Mouse (Mus musculus): Measurements from ENCODE around the gene Abi3bp. TPM values are rescaled to one million over a fixed set of nuclear protein-coding genes. Genes with fewer than 3 reads are reported as not detected.

Gene Abi3bp
- polyA plus RNA-seq, 1 experiment from 2014 or later, result 1.8 TPM

GRCm38 (mm10) chr16:56518024-56518423 lies 40.3 kb downstream of the Abi3bp start:
- Histone ChIP-seq H3K9me3 (no peaks in the 10 kb centered on the region), H3K27me3 (replicated peaks) (no peaks in the 10 kb centered on the region), H3K36me3 (no peaks in the 10 kb centered on the region), H3K4me1 (0 out of 2 replicates have a peak, but pooled peaks cover 5% of the 10 kb centered on the region), H3K4me3 (no peak overlapping the region), H3K27ac (replicated peaks) (no peak overlapping the region), H3K9ac (no peak overlapping the region), H3K4me2 (no peak overlapping the region)
- WGBS, result 67% methylated on average over 9 of the region's 9 CpGs
- ATAC-seq (ENCODE audit: extremely low read depth, insufficient number of reproducible peaks, low FRiP score, low TSS enrichment), result no peak

- Histone ChIP-seq H3K4me2 (no peak overlapping the region), H3K27me3 (replicated peaks) (no peaks in the 10 kb centered on the region), H3K9ac (no peak overlapping the region), H3K27ac (replicated peaks) (no peak overlapping the region), H3K36me3 (no peaks in the 10 kb centered on the region), H3K4me1 (no peaks in the 10 kb centered on the region), H3K9me3 (no peaks in the 10 kb centered on the region), H3K4me3 (no peak overlapping the region)
- WGBS, result 40% methylated on average over 8 of the region's 8 CpGs
- no peak for ATAC-seq (ENCODE audit: extremely low read depth, insufficient number of reproducible peaks, low FRiP score, low TSS enrichment)
Measured at GRCm38 (mm10) chr16:56524359-56524758, 46.7 kb downstream of the Abi3bp start.

- H3K36me3 ChIP-seq, result no peaks in the 10 kb centered on the region
- H3K4me1 ChIP-seq, result no peaks in the 10 kb centered on the region
- H3K27ac ChIP-seq (replicated peaks), result no peak overlapping the region
- no peaks in the 10 kb centered on the region for H3K27me3 ChIP-seq (replicated peaks)
- H3K4me2 ChIP-seq, result no peak overlapping the region
- no peak overlapping the region for H3K4me3 ChIP-seq
- ATAC-seq (ENCODE audit: extremely low read depth, insufficient number of reproducible peaks, low FRiP score, low TSS enrichment), result no peak
- 89% methylated on average over 1 of the region's 1 CpGs for WGBS
- no peak overlapping the region for H3K9ac ChIP-seq
- no peaks in the 10 kb centered on the region for H3K9me3 ChIP-seq
Measured at GRCm38 (mm10) chr16:56526482-56526881, 48.8 kb downstream of the Abi3bp start.

GRCm38 (mm10) chr16:56528079-56528688 lies 50.5 kb downstream of the Abi3bp start:
- Histone ChIP-seq H3K4me3 (no peak overlapping the region), H3K9ac (no peak overlapping the region), H3K27ac (replicated peaks) (no peak overlapping the region), H3K4me2 (no peak overlapping the region), H3K4me1 (no peaks in the 10 kb centered on the region), H3K9me3 (no peaks in the 10 kb centered on the region), H3K36me3 (no peaks in the 10 kb centered on the region), H3K27me3 (replicated peaks) (no peaks in the 10 kb centered on the region)
- 57% methylated on average over 3 of the region's 3 CpGs for WGBS
- no peak for ATAC-seq (ENCODE audit: extremely low read depth, insufficient number of reproducible peaks, low FRiP score, low TSS enrichment)

- H3K4me2 ChIP-seq, result no peak overlapping the region
- no peak overlapping the region for H3K27ac ChIP-seq (replicated peaks)
- H3K9ac ChIP-seq, result no peak overlapping the region
- ATAC-seq (ENCODE audit: extremely low read depth, insufficient number of reproducible peaks, low FRiP score, low TSS enrichment), result no peak
- H3K27me3 ChIP-seq (replicated peaks), result no peaks in the 10 kb centered on the region
- no peaks in the 10 kb centered on the region for H3K4me1 ChIP-seq
- no peaks in the 10 kb centered on the region for H3K36me3 ChIP-seq
- no peaks in the 10 kb centered on the region for H3K9me3 ChIP-seq
- 61% methylated on average over 1 of the region's 1 CpGs for WGBS
- no peak overlapping the region for H3K4me3 ChIP-seq
Measured at GRCm38 (mm10) chr16:56579536-56579935, 101.9 kb downstream of the Abi3bp start.

- H3K9ac ChIP-seq, result no peak overlapping the region
- no peak overlapping the region for H3K4me2 ChIP-seq
- H3K27ac ChIP-seq (replicated peaks), result no peak overlapping the region
- WGBS, result 78% methylated on average over 5 of the region's 5 CpGs
- H3K4me3 ChIP-seq, result no peak overlapping the region
- no peaks in the 10 kb centered on the region for H3K27me3 ChIP-seq (replicated peaks)
- no peaks in the 10 kb centered on the region for H3K9me3 ChIP-seq
- no peaks in the 10 kb centered on the region for H3K4me1 ChIP-seq
- H3K36me3 ChIP-seq, result no peaks in the 10 kb centered on the region
- ATAC-seq (ENCODE audit: extremely low read depth, insufficient number of reproducible peaks, low FRiP score, low TSS enrichment), result no peak
Measured at GRCm38 (mm10) chr16:56593581-56593980, 115.9 kb downstream of the Abi3bp start.

- no peak overlapping the region for H3K4me2 ChIP-seq
- H3K36me3 ChIP-seq, result no peaks in the 10 kb centered on the region
- ATAC-seq (ENCODE audit: extremely low read depth, insufficient number of reproducible peaks, low FRiP score, low TSS enrichment), result no peak
- 82% methylated on average over 6 of the region's 6 CpGs for WGBS
- H3K9ac ChIP-seq, result no peak overlapping the region
- H3K4me1 ChIP-seq, result no peaks in the 10 kb centered on the region
- H3K4me3 ChIP-seq, result no peak overlapping the region
- H3K9me3 ChIP-seq, result no peaks in the 10 kb centered on the region
- H3K27ac ChIP-seq (replicated peaks), result no peak overlapping the region
- no peaks in the 10 kb centered on the region for H3K27me3 ChIP-seq (replicated peaks)
Measured at GRCm38 (mm10) chr16:56594866-56595265, 117.2 kb downstream of the Abi3bp start.

GRCm38 (mm10) chr16:56598427-56598826 lies 120.7 kb downstream of the Abi3bp start:
- H3K4me2 ChIP-seq, result no peak overlapping the region
- H3K9ac ChIP-seq, result no peak overlapping the region
- 85% methylated on average over 4 of the region's 4 CpGs for WGBS
- no peak for ATAC-seq (ENCODE audit: extremely low read depth, insufficient number of reproducible peaks, low FRiP score, low TSS enrichment)
- no peaks in the 10 kb centered on the region for H3K36me3 ChIP-seq
- H3K4me1 ChIP-seq, result no peaks in the 10 kb centered on the region
- no peak overlapping the region for H3K4me3 ChIP-seq
- no peak overlapping the region for H3K27ac ChIP-seq (replicated peaks)
- no peaks in the 10 kb centered on the region for H3K27me3 ChIP-seq (replicated peaks)
- H3K9me3 ChIP-seq, result no peaks in the 10 kb centered on the region

- H3K9ac ChIP-seq, result no peak overlapping the region
- no peaks in the 10 kb centered on the region for H3K27me3 ChIP-seq (replicated peaks)
- H3K4me3 ChIP-seq, result no peak overlapping the region
- no peaks in the 10 kb centered on the region for H3K9me3 ChIP-seq
- WGBS, result 82% methylated on average over 1 of the region's 1 CpGs
- no peaks in the 10 kb centered on the region for H3K36me3 ChIP-seq
- ATAC-seq (ENCODE audit: extremely low read depth, insufficient number of reproducible peaks, low FRiP score, low TSS enrichment), result no peak
- no peak overlapping the region for H3K4me2 ChIP-seq
- H3K27ac ChIP-seq (replicated peaks), result no peak overlapping the region
- no peaks in the 10 kb centered on the region for H3K4me1 ChIP-seq
Measured at GRCm38 (mm10) chr16:56602394-56602793, 124.7 kb downstream of the Abi3bp start.

GRCm38 (mm10) chr16:56610572-56610971 lies 132.9 kb downstream of the Abi3bp start:
- no peak overlapping the region for H3K4me2 ChIP-seq
- H3K27ac ChIP-seq (replicated peaks), result no peak overlapping the region
- H3K9me3 ChIP-seq, result no peaks in the 10 kb centered on the region
- H3K27me3 ChIP-seq (replicated peaks), result no peaks in the 10 kb centered on the region
- peaks cover 10% of the 10 kb centered on the region; the same call in 1 of the 2 replicates for H3K4me1 ChIP-seq
- 75% methylated on average over 8 of the region's 8 CpGs for WGBS
- ATAC-seq (ENCODE audit: extremely low read depth, insufficient number of reproducible peaks, low FRiP score, low TSS enrichment), result no peak
- H3K4me3 ChIP-seq, result no peak overlapping the region
- H3K36me3 ChIP-seq, result no peaks in the 10 kb centered on the region
- no peak overlapping the region for H3K9ac ChIP-seq

- no peak overlapping the region for H3K27ac ChIP-seq (replicated peaks)
- H3K4me2 ChIP-seq, result no peak overlapping the region
- no peak overlapping the region for H3K4me3 ChIP-seq
- peaks cover 10% of the 10 kb centered on the region; the same call in 1 of the 2 replicates for H3K4me1 ChIP-seq
- 66% methylated on average over 10 of the region's 10 CpGs for WGBS
- no peaks in the 10 kb centered on the region for H3K27me3 ChIP-seq (replicated peaks)
- H3K9ac ChIP-seq, result no peak overlapping the region
- ATAC-seq (ENCODE audit: extremely low read depth, insufficient number of reproducible peaks, low FRiP score, low TSS enrichment), result no peak
- no peaks in the 10 kb centered on the region for H3K9me3 ChIP-seq
- no peaks in the 10 kb centered on the region for H3K36me3 ChIP-seq
Measured at GRCm38 (mm10) chr16:56611096-56611867, 133.6 kb downstream of the Abi3bp start.

GRCm38 (mm10) chr16:56638544-56638943 lies 160.9 kb downstream of the Abi3bp start:
- H3K9ac ChIP-seq, result no peak overlapping the region
- no peaks in the 10 kb centered on the region for H3K4me1 ChIP-seq
- no peak overlapping the region for H3K4me2 ChIP-seq
- WGBS, result 78% methylated on average over 3 of the region's 3 CpGs
- no peaks in the 10 kb centered on the region for H3K9me3 ChIP-seq
- no peak for ATAC-seq (ENCODE audit: extremely low read depth, insufficient number of reproducible peaks, low FRiP score, low TSS enrichment)
- no peaks in the 10 kb centered on the region for H3K36me3 ChIP-seq
- no peak overlapping the region for H3K27ac ChIP-seq (replicated peaks)
- H3K4me3 ChIP-seq, result no peak overlapping the region
- no peaks in the 10 kb centered on the region for H3K27me3 ChIP-seq (replicated peaks)

Measured in heart, embryonic 13.5 days (tissue).